Mouse (Mus musculus) liver, adult 2 months (tissue): ENCODE results near the gene Endou.

Experiments used
- CTCF ChIP-seq: fragments of 200-500 bp; IDR thresholded peaks from 2 replicates; pipeline ENCODE4 v1.5.1; 2011; ENCODE audit warnings: low read depth, low read length, control low read depth
- POLR2A ChIP-seq: fragments of 200-500 bp; IDR thresholded peaks from 2 replicates; pipeline ENCODE4 v1.6.1; 2011; ENCODE audit warnings: low read length, control low read depth; ENCODE audit not compliant: insufficient read depth; ENCODE audit errors: extremely low read depth

DNA sequence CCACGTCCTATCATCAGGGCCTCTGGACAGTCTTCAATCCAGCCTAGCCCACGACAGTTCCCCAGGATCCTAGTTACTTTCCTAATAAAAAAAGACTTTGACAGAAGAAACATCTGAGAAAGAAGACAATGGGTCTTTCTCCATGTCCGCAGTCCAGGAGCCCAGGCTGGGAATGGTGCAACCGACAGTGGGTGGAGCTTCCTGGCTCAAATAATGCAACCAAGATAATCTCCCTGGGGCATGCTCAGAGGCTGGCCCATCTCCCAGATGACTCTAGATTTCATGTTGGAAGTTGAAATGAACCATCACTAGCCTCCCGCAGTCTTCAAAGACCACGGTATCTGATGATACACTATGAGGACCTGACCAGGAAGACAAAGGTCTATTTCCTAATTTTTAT, 60.6 kb downstream of the Endou start:
- TF ChIP-seq CTCF (no peak), POLR2A (no peak)
